Mouse (Mus musculus): ENCODE results near the gene Tspan31. TPM values are rescaled to one million over a fixed set of nuclear protein-coding genes. Genes with fewer than 3 reads are reported as not detected.

Tspan31 gene
- total and polyA plus RNA-seq, 2 experiments from 2014 or later, result 98.1 to 105 TPM

DNA sequence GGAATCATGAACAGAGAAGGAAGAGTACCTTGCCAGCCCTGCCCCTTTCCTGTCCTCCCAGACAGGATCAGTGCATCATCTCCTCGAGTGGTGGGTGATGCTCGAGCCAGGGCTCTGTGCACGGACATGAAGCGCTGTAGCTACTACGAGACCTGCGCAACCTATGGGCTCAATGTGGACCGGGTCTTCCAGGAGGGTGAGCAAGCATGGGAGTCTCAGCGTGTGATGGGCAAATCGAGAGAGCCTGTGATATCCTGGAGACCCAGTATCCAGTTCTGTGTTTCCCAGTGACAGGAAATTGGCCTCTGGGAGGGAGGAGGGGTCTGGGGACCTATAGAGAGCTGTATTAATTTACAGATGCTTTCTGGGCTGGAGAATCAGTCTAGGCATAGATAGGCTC lies 15.0 kb upstream of the Tspan31 start:
- Histone ChIP-seq H3K9me3 (ENCODE audit: low read length) (no peaks in the 10 kb centered on the region), H3K4me2 (ENCODE audit: low read depth) (no peak overlapping the region), H3K4me1 (ENCODE audit: insufficient read depth) (peaks cover 20% of the 10 kb centered on the region), H3K4me3 (ENCODE audit: low read depth, low read length) (no peak overlapping the region), H3K36me3 (ENCODE audit: insufficient read depth) (peaks cover 53% of the 10 kb centered on the region), H3K9ac (no peak overlapping the region), H3K27me3 (ENCODE audit: insufficient read depth, low read length) (peaks cover 5% of the 10 kb centered on the region; the same call in 1 of the 2 replicates), H3K27ac (ENCODE audit: low read depth, low read length) (no peak overlapping the region)
- 87% methylated on average over 9 of the region's 9 CpGs for WGBS
- no peak for TF ChIP-seq CTCF (IDR thresholded peaks at IDR 0.05; ENCODE audit: low read depth)
- no peak for ATAC-seq
- DNase-seq, result no peak

GRCm38 (mm10) chr10:127083915-127084306 lies 13.8 kb upstream of the Tspan31 start:
- Histone ChIP-seq H3K4me1 (ENCODE audit: insufficient read depth) (peaks cover 20% of the 10 kb centered on the region), H3K4me2 (ENCODE audit: low read depth) (no peak overlapping the region), H3K27me3 (ENCODE audit: insufficient read depth, low read length) (peaks cover 4% of the 10 kb centered on the region; the same call in 1 of the 2 replicates), H3K9me3 (ENCODE audit: low read length) (no peaks in the 10 kb centered on the region), H3K36me3 (ENCODE audit: insufficient read depth) (peaks cover 45% of the 10 kb centered on the region), H3K9ac (no peak overlapping the region), H3K4me3 (ENCODE audit: low read depth, low read length) (no peak overlapping the region), H3K27ac (ENCODE audit: low read depth, low read length) (no peak overlapping the region)
- ATAC-seq (no peak), DNase-seq (no peak)
- peak; percentile 32 for TF ChIP-seq CTCF (IDR thresholded peaks at IDR 0.05; ENCODE audit: low read depth)
- WGBS, result 60% methylated on average over 5 of the region's 5 CpGs

DNA sequence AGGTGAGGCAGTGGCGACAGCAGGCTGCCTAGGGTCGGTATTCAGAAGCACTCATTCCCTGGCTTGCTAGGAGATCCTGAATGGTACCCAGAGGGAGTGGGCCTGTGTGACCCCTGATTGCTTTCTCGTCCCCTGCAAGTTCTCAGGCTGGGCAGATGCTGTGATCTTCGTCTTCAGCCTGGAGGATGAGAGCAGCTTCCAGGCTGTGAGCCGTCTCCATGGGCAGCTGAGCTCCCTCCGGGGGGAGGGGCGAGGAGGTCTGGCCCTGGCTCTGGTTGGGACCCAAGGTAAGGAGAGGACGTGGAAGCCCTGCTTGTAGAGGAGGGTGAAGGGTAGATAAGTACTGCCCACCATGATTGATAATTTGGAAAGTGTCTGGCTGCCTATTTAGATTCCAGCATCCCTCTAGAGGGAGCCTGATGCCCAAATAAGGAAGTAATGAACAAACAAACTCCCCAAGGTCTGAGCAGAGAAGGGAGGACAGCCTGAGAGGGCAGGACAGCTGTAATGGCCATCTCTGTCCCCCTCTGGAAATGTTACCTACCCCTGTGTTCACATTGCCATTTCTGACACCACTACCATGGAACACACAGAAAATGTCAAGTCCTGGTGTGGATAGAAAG lies 13.3 kb upstream of the Tspan31 start:
- Histone ChIP-seq H3K36me3 (ENCODE audit: insufficient read depth) (peaks cover 42% of the 10 kb centered on the region), H3K9ac (no peak overlapping the region), H3K4me3 (ENCODE audit: low read depth, low read length) (no peak overlapping the region), H3K27ac (ENCODE audit: low read depth, low read length) (no peak overlapping the region), H3K4me1 (ENCODE audit: insufficient read depth) (peaks cover 20% of the 10 kb centered on the region), H3K4me2 (ENCODE audit: low read depth) (no peak overlapping the region), H3K9me3 (ENCODE audit: low read length) (no peaks in the 10 kb centered on the region), H3K27me3 (ENCODE audit: insufficient read depth, low read length) (peaks cover 4% of the 10 kb centered on the region; the same call in 1 of the 2 replicates)
- no peak for DNase-seq
- WGBS, result 33% methylated on average over 8 of the region's 8 CpGs
- no peak for ATAC-seq
- TF ChIP-seq CTCF (IDR thresholded peaks at IDR 0.05; ENCODE audit: low read depth), result no peak

DNA sequence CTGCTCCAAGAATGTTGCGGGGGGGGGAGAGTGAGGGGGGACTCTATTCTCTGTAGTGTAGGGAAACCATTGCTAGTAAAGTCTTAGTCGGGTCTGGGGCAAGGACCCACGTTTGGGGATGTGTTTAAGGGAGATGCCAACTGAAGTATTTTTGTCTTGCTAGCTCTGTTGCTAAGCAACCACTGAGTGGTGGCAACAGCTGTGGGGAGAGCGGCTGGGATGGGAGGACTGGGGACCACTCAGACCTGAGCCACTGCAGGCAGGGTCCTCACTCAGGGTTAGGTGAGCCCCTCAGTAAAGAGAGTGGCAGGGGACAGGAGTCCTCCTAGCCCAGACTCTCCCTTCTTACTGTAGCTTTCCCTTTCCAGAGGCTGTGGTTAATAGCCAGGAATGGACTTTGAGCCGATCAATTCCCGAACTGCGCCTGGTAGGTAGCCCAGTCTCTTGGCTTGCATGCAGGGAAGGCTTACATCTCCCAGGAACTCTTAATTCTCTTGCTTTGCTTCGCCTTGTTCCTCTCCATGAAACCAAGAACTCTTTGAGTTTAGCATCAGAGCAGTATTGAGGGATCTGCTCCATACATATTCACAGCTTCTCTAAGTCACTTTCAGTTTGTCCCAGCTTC lies 12.0 kb upstream of the Tspan31 start:
- H3K27me3 ChIP-seq (ENCODE audit: insufficient read depth, low read length), result peaks cover 4% of the 10 kb centered on the region; the same call in 1 of the 2 replicates
- H3K4me2 ChIP-seq (ENCODE audit: low read depth), result peak overlapping the region; percentile 97
- TF ChIP-seq CTCF (IDR thresholded peaks at IDR 0.05; ENCODE audit: low read depth), result no peak
- H3K9me3 ChIP-seq (ENCODE audit: low read length), result no peaks in the 10 kb centered on the region
- peak; percentile 4; the same call in 1 of the 2 replicates for ATAC-seq
- H3K4me1 ChIP-seq (ENCODE audit: insufficient read depth), result peaks cover 25% of the 10 kb centered on the region
- peaks cover 29% of the 10 kb centered on the region for H3K36me3 ChIP-seq (ENCODE audit: insufficient read depth)
- peak; percentile 66 for DNase-seq
- peak overlapping the region; percentile 45; the same call in 1 of the 2 replicates for H3K27ac ChIP-seq (ENCODE audit: low read depth, low read length)
- H3K4me3 ChIP-seq (ENCODE audit: low read depth, low read length), result peak overlapping the region; percentile 87
- WGBS, result 21% methylated on average over 8 of the region's 8 CpGs
- peak overlapping the region; percentile 90 for H3K9ac ChIP-seq

- peak overlapping the region; percentile 45 for H3K27ac ChIP-seq (ENCODE audit: low read depth, low read length)
- TF ChIP-seq CTCF (IDR thresholded peaks at IDR 0.05; ENCODE audit: low read depth), result peak; percentile 36; the same call in 1 of the 2 replicates
- no peak for DNase-seq
Observed at GRCm38 (mm10) chr10:127080901-127081780, 11.1 kb upstream of the Tspan31 start.

GRCm38 (mm10) chr10:127079665-127080391 lies 9.8 kb upstream of the Tspan31 start:
- peaks cover 4% of the 10 kb centered on the region; the same call in 1 of the 2 replicates for H3K27me3 ChIP-seq (ENCODE audit: insufficient read depth, low read length)
- peak; percentile 78 for DNase-seq
- H3K27ac ChIP-seq (ENCODE audit: low read depth, low read length), result peak overlapping the region; percentile 89
- ATAC-seq, result peak; percentile 14; the same call in 1 of the 2 replicates
- TF ChIP-seq CTCF (IDR thresholded peaks at IDR 0.05; ENCODE audit: low read depth), result peak; percentile 63
- WGBS, result under 1% methylated on average over 67 of the region's 70 CpGs
- peak overlapping the region; percentile 97 for H3K4me2 ChIP-seq (ENCODE audit: low read depth)
- peak overlapping the region; percentile 90 for H3K9ac ChIP-seq
- H3K9me3 ChIP-seq (ENCODE audit: low read length), result no peaks in the 10 kb centered on the region
- H3K36me3 ChIP-seq (ENCODE audit: insufficient read depth), result peaks cover 18% of the 10 kb centered on the region
- H3K4me3 ChIP-seq (ENCODE audit: low read depth, low read length), result peak overlapping the region; percentile 87
- peaks cover 25% of the 10 kb centered on the region for H3K4me1 ChIP-seq (ENCODE audit: insufficient read depth)

More at GRCm38 (mm10) chr10:127080901-127081780, 11.1 kb upstream of the Tspan31 start:
- Histone ChIP-seq H3K4me2 (ENCODE audit: low read depth) (peak overlapping the region; percentile 97), H3K4me1 (ENCODE audit: insufficient read depth) (peaks cover 25% of the 10 kb centered on the region), H3K4me3 (ENCODE audit: low read depth, low read length) (peak overlapping the region; percentile 87), H3K36me3 (ENCODE audit: insufficient read depth) (peaks cover 22% of the 10 kb centered on the region), H3K27me3 (ENCODE audit: insufficient read depth, low read length) (peaks cover 4% of the 10 kb centered on the region; the same call in 1 of the 2 replicates), H3K9me3 (ENCODE audit: low read length) (no peaks in the 10 kb centered on the region), H3K9ac (peak overlapping the region; percentile 90)
- ATAC-seq, result no peak
- 2% methylated on average over 48 of the region's 48 CpGs for WGBS

All from forebrain, postnatal 0 days (tissue).